Mouse (Mus musculus) kidney, embryonic 16.5 days (tissue): Measurements from ENCODE around the gene Bbof1. TPM values are rescaled to one million over a fixed set of nuclear protein-coding genes. Genes with fewer than 3 reads are reported as not detected.

Experiments used
- ATAC-seq: fragments of 200-750 bp; cut with Nextera tagmentation; 2 replicates; pipeline ENCODE4 v1.8.0; 2017; ENCODE audit warnings: moderate TSS enrichment; ENCODE audit not compliant: low FRiP score, low TSS enrichment
- H3K27ac ChIP-seq: fragments of 300-500 bp; sonication (generic); 2 replicates; pipeline ENCODE4 v1.5.1; 2014; ENCODE audit warnings: low read length
- H3K27me3 ChIP-seq: fragments of 300-500 bp; sonication (generic); 2 replicates; pipeline ENCODE4 v1.6.1; 2014; ENCODE audit warnings: low read length, control low read depth, mixed read lengths; ENCODE audit not compliant: insufficient read depth
- H3K36me3 ChIP-seq: fragments of 300-500 bp; sonication (generic); 2 replicates; pipeline ENCODE4 v1.6.1; 2014; ENCODE audit warnings: low read length, control low read depth, mixed read lengths; ENCODE audit not compliant: insufficient read depth
- H3K4me1 ChIP-seq: fragments of 300-500 bp; sonication (generic); 2 replicates; pipeline ENCODE4 v1.6.1; 2014; ENCODE audit warnings: low read length, control low read depth, mixed read lengths; ENCODE audit not compliant: insufficient read depth
- H3K4me2 ChIP-seq: fragments of 300-500 bp; sonication (generic); replicated peaks from 2 replicates; pipeline ENCODE4 v1.6.1; 2014; ENCODE audit warnings: low read depth, low read length
- H3K4me3 ChIP-seq: fragments of 300-500 bp; sonication (generic); 2 replicates; pipeline ENCODE4 v1.5.1; 2014; ENCODE audit warnings: mild to moderate bottlenecking, low read length
- H3K9ac ChIP-seq: fragments of 300-500 bp; sonication (generic); replicated peaks from 2 replicates; pipeline ENCODE4 v1.6.1; 2014; ENCODE audit warnings: low read length
- H3K9me3 ChIP-seq: fragments of 300-500 bp; sonication (generic); 2 replicates; pipeline ENCODE4 v1.6.1; 2016; ENCODE audit warnings: low read length, control low read depth
- WGBS: fragments of 180-500 bp; shearing (Covaris S2); extraction: QIAGEN DNeasy Blood & Tissue Kit; methylation state at CpG from one replicate; pipeline ENCODE4 v1.1.7; 2014; 5-methylcytosine and 5-hydroxymethylcytosine counted together
- polyA plus RNA-seq: library from polyadenylated mRNA; unstranded; fragments of >200 nt; fragmentation: Nextera tagmentation; extraction: Ambion mirVana; gene quantifications from 2 replicates; pipeline ENCODE4 v1.2.1, GENCODE M21; 2015

The Bbof1 gene
- polyA plus RNA-seq, result 1.5 and 2.2 TPM in 2 replicates

- H3K4me1 ChIP-seq, result peaks cover 7% of the 10 kb centered on the region; the same call in 1 of the 2 replicates
- peak within 1 kb of the TSS; percentile 90 for H3K4me3 ChIP-seq
- H3K27me3 ChIP-seq, result peaks cover 3% of the 10 kb centered on the region; the same call in 1 of the 2 replicates
- peak within 1 kb of the TSS; percentile 91 for H3K4me2 ChIP-seq
- H3K9me3 ChIP-seq, result no peaks in the 10 kb centered on the region
- H3K27ac ChIP-seq, result peak within 1 kb of the TSS; percentile 84
- H3K36me3 ChIP-seq, result no peaks in the 10 kb centered on the region
- peak; percentile 95 for ATAC-seq
- 2% methylated on average over 41 of the region's 63 CpGs for WGBS
- H3K9ac ChIP-seq, result peak within 1 kb of the TSS; percentile 88
These were observed at the start of gene Bbof1, which contains the start of gene Entpd5 for GRCm38 (mm10) chr12:84408819-84409507. TSS of gene Bbof1 (plus strand) at chr12:84409071. TSS of gene Entpd5 (minus strand) at chr12:84409029.

- Histone ChIP-seq H3K36me3 (no peaks in the 10 kb centered on the region; the same call in 1 of the 2 replicates), H3K9ac (peak within 1 kb of the TSS; percentile 73), H3K9me3 (no peaks in the 10 kb centered on the region), H3K4me1 (peaks cover 18% of the 10 kb centered on the region), H3K4me3 (peak within 1 kb of the TSS; percentile 82), H3K27ac (peak within 1 kb of the TSS; percentile 3; the same call in 1 of the 2 replicates), H3K4me2 (peak within 1 kb of the TSS; percentile 72), H3K27me3 (no peaks in the 10 kb centered on the region)
- peak; percentile 99 for ATAC-seq
- under 1% methylated on average over 51 of the region's 51 CpGs for WGBS
These were observed 47.0 kb upstream of the Bbof1 start, which contains the start of the genes Coq6 and Fam161b for GRCm38 (mm10) chr12:84361555-84362489. TSS of gene Coq6 (plus strand) at chr12:84361657. TSS of gene Fam161b (minus strand) at chr12:84361833.

GRCm38 (mm10) chr12:84362872-84363271, 46.0 kb upstream of the Bbof1 start:
- no peak overlapping the region for H3K27ac ChIP-seq
- peak overlapping the region; percentile 82 for H3K4me3 ChIP-seq
- 40% methylated on average over 2 of the region's 2 CpGs for WGBS
- peaks cover 18% of the 10 kb centered on the region for H3K4me1 ChIP-seq
- H3K9me3 ChIP-seq, result no peaks in the 10 kb centered on the region
- no peaks in the 10 kb centered on the region for H3K27me3 ChIP-seq
- H3K36me3 ChIP-seq, result peaks cover 8% of the 10 kb centered on the region; the same call in 1 of the 2 replicates
- H3K4me2 ChIP-seq, result peak overlapping the region; percentile 72
- ATAC-seq, result no peak
- no peak overlapping the region; the same call in 1 of the 2 replicates for H3K9ac ChIP-seq

GRCm38 (mm10) chr12:84364291-84364690, 44.6 kb upstream of the Bbof1 start:
- no peak overlapping the region for H3K4me2 ChIP-seq
- no peak overlapping the region for H3K27ac ChIP-seq
- no peak overlapping the region for H3K9ac ChIP-seq
- peaks cover 18% of the 10 kb centered on the region for H3K4me1 ChIP-seq
- H3K4me3 ChIP-seq, result no peak overlapping the region
- ATAC-seq, result no peak
- no peaks in the 10 kb centered on the region for H3K9me3 ChIP-seq
- WGBS, result 82% methylated on average over 9 of the region's 9 CpGs
- peaks cover 20% of the 10 kb centered on the region; the same call in 1 of the 2 replicates for H3K36me3 ChIP-seq
- H3K27me3 ChIP-seq, result no peaks in the 10 kb centered on the region

GRCm38 (mm10) chr12:84365137-84365536, 43.7 kb upstream of the Bbof1 start:
- Histone ChIP-seq H3K27ac (no peak overlapping the region), H3K27me3 (no peaks in the 10 kb centered on the region), H3K9me3 (no peaks in the 10 kb centered on the region), H3K36me3 (peaks cover 25% of the 10 kb centered on the region; the same call in 1 of the 2 replicates), H3K4me2 (no peak overlapping the region), H3K9ac (no peak overlapping the region), H3K4me3 (no peak overlapping the region), H3K4me1 (peaks cover 18% of the 10 kb centered on the region)
- WGBS, result 92% methylated on average over 6 of the region's 6 CpGs
- ATAC-seq, result no peak

GRCm38 (mm10) chr12:84366971-84367370, 41.9 kb upstream of the Bbof1 start:
- Histone ChIP-seq H3K27me3 (no peaks in the 10 kb centered on the region), H3K4me3 (no peak overlapping the region), H3K4me2 (no peak overlapping the region), H3K36me3 (peaks cover 43% of the 10 kb centered on the region), H3K9ac (no peak overlapping the region), H3K9me3 (no peaks in the 10 kb centered on the region), H3K4me1 (peaks cover 11% of the 10 kb centered on the region), H3K27ac (no peak overlapping the region)
- WGBS, result 69% methylated on average over 9 of the region's 9 CpGs
- no peak for ATAC-seq

GRCm38 (mm10) chr12:84371647-84372046, 37.2 kb upstream of the Bbof1 start:
- ATAC-seq, result no peak
- WGBS, result 95% methylated on average over 5 of the region's 5 CpGs
- Histone ChIP-seq H3K4me1 (peaks cover 9% of the 10 kb centered on the region; the same call in 1 of the 2 replicates), H3K27ac (no peak overlapping the region), H3K4me2 (no peak overlapping the region), H3K27me3 (no peaks in the 10 kb centered on the region), H3K36me3 (peaks cover 55% of the 10 kb centered on the region), H3K9me3 (no peaks in the 10 kb centered on the region), H3K9ac (no peak overlapping the region), H3K4me3 (no peak overlapping the region)

- no peak overlapping the region for H3K9ac ChIP-seq
- peak; percentile 67 for ATAC-seq
These were observed 34.9 kb upstream of the Bbof1 start for GRCm38 (mm10) chr12:84373831-84374481.

GRCm38 (mm10) chr12:84382369-84382768, 26.5 kb upstream of the Bbof1 start:
- H3K36me3 ChIP-seq, result peaks cover 5% of the 10 kb centered on the region; the same call in 1 of the 2 replicates
- 78% methylated on average over 4 of the region's 4 CpGs for WGBS
- no peak overlapping the region for H3K27ac ChIP-seq
- H3K4me3 ChIP-seq, result no peak overlapping the region
- no peak overlapping the region for H3K9ac ChIP-seq
- ATAC-seq, result no peak
- no peaks in the 10 kb centered on the region for H3K27me3 ChIP-seq
- H3K4me1 ChIP-seq, result no peaks in the 10 kb centered on the region
- H3K9me3 ChIP-seq, result no peaks in the 10 kb centered on the region
- H3K4me2 ChIP-seq, result no peak overlapping the region

More at GRCm38 (mm10) chr12:84373831-84374481, 34.9 kb upstream of the Bbof1 start:
- peaks cover 9% of the 10 kb centered on the region; the same call in 1 of the 2 replicates for H3K4me1 ChIP-seq
- peak overlapping the region; percentile 22; the same call in 1 of the 2 replicates for H3K27ac ChIP-seq
- no peaks in the 10 kb centered on the region for H3K27me3 ChIP-seq
- no peak overlapping the region for H3K4me2 ChIP-seq
- no peak overlapping the region for H3K4me3 ChIP-seq
- H3K36me3 ChIP-seq, result peaks cover 40% of the 10 kb centered on the region
- no peaks in the 10 kb centered on the region for H3K9me3 ChIP-seq
- 34% methylated on average over 6 of the region's 6 CpGs for WGBS
